Mouse (Mus musculus): ENCODE measurements around the gene Rusc1.
"Not testable (repeated sequence)": the region's sequence is repeated elsewhere in the genome, so short reads cannot be mapped to it uniquely, and the experiment has no call there.

Rusc1 gene

GRCm38 (mm10) chr3:89091811-89092508 lies 1.2 kb downstream of the Rusc1 start:
- DNase-seq: no peak

- DNase-seq: peak; percentile 87
These were observed 2.1 kb downstream of the Rusc1 start for GRCm38 (mm10) chr3:89090694-89091655.

DNA sequence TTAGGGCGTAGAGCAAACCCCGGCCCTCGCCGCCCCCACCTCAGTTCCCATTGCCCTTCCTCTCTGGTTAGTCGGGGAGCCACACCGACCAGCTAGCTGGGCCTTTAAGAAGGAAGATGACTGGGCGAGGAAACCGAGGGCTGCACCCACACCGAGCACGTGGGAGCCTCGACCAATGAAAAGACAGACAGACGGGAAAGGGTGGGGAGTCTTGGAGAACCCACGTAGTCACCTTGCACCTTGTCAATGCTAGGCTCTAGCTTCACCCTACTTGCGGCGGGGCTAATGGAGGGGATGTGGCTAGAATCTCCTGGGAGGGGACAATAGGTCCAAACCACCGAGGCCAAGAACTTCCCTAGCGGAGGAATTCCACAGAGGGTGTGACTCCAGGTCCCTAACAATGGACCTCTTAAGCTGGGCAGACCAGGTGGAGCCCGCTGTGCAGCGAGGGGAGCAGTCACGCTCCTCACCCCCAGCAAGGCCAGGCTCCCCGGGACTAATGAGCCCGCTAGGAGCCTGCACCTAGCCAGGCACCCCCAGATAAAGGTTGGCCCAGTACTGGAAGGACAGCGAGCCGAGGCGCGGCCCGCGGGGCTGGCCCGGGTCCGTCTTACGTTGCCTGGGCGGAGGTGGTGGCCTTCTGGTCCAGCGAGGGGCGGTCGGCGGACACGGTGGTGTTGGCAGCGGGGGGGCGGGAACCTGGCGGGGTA lies 3.1 kb downstream of the Rusc1 start:
- DNase-seq: peak; percentile 90

DNA sequence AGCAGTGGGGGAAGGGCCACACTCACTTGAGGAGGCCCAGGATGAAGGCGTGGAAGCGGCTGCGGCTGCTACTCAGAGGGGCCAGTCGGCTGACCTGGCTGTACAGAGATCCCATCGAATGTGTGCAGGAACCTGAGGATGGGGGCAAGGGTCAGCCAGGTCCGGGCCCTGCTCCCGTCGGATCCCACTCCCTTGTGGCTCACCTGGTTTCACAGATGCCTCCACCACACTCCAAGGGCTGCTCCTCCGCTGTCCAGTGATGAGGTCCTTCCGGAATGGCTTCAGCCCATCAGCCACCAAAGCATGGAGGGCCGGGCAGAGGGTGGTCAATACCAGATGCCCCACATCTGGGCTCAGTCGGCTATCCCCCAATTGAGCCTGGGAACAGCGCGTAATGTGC lies 4.1 kb downstream of the Rusc1 start:
- DNase-seq: no peak

DNA sequence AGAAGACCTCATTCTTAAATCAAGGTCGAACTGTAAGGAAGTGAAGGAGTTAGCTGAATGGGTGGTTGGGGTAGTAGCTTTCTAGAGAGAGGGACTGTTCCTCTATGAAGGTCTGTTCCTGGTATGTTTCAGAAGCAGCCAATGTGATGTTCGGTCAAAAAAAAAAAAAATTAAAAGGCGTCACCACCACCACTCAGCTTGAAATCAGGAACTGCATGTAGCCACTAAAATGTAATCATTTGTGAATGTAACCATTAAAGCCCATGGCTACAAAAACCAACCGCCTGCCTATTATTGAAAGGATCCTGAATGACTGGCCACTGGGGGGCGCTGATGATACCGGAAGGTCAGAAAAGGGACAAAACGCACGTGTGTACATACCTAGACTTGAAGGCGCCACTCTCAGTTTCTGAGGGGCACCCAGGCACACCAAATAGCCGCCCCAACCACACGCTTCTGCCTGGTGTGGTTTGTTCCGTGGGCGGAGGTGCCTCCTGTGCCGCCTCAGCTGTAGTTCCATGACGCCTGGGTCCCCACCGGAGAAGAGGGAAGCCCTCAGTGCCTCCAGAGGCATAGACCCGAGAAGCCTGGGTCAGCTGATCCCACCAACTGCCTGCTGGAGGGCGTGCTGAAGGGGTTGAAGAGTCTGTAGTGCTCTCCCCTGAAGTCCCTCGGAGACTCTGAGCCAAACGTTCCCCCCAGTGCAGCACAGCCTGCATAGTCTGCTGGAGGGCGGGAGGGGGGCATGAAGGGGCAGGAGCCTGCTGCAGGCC lies 5.6 kb downstream of the Rusc1 start:
- peak; percentile 89 for DNase-seq

DNA sequence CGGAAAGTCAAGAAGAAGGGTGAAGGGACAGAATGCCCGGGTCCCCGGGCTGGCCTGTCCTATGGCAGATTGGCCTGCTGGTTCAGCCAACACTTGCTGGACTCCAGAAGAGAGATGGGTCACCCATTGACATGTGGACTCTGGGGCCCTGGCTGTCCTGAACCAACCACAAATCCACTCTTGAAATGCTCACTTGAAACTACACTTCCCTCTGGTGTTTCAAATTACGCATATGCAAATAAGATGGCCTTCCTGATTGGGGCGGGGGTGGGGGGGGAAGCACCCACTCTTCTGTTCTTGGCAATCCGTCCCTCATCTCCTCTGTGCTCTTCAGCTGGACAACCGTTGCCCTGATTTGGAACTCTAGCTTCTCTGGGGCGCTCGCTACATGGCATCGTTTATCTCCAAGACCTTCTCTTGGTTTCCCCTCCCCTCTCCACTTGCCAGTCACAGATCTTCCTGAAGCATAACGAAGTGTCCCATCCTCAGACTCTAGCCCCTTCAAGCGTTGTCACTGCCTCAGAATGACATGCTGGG lies 8.4 kb downstream of the Rusc1 start:
- no peak for DNase-seq

DNA sequence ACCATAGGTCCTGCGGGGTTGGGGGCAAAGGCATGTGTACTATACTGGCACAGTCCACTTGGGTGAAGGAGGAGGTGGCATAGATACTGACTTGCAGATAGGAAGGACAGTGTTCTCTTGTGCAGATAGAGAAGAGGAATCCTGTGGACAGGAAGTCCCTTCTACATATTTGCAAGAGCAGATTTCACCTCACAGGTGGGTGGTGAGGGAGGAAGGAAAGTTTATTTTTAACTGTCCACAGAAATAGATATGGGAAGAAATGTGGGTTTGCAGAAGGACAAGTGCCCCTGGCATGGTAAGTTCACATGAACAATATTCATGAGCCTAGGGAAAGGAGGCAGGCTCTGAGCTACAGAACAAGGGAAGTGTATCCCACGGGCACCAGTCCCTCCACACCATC lies 9.0 kb downstream of the Rusc1 start:
- no peak for DNase-seq

DNA sequence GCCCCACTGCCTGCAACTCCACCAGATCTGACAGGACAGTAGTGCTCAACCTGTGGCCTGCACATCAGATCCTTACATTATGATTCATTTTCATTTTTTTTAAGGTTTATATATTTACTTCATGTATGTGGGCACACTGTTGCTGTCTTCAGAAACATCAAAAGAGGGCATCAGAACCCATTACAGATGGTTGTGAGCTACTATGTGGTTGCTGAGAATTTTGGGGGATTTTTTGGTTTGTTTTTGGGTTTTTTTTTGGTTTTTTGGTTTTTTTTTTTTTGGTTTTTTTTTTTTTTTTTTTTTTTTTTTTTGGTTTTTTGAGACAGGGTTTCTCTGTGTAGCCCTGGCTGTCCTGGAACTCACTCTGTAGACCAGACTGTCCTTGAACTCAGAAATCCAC lies 10.8 kb downstream of the Rusc1 start:
- DNase-seq: not testable (repeated sequence)

- DNase-seq: no peak
These were observed 15.7 kb downstream of the Rusc1 start for GRCm38 (mm10) chr3:89077383-89077782.

GRCm38 (mm10) chr3:89067265-89067664 lies 25.8 kb downstream of the Rusc1 start:
- DNase-seq: no peak

DNA sequence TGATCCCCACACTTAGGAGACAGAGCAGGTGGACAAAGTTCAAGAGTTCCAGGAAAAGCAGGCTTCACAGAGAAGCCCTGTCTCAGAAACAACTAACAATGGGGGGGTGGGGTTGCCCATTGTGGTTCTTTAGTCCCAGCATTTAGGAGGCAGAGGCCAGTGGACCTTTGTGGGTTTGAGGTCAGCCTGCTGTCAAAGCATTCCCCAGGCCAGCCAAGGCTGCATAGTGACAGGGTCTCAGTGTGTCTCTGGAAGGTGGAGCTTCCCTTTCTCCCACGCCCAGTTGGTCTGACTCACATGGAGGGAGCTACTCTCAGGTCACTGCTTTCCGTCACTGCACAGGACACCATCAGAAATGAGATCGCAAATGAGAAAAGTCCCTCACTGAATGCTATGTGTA lies 31.4 kb downstream of the Rusc1 start:
- no peak for DNase-seq

DNA sequence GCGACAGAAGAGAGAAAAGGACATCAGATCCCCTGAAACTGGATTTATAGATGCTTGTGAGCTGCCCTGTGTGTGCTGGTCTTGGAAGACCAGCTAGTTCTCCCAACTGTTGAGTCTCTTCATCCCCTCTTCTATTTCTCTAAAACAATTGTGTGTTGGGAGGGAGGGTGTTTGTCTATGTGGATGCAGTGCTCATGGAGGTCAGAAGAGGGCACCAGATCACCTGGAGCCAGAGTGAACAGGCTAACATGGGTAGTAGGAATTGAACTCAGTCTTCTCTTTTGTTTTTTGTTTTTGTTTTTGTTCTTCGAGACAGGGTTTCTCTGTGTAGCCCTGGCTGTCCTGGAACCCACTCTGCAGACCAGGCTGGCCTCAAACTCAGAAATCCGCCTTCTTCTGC lies 34.3 kb downstream of the Rusc1 start:
- DNase-seq: peak; percentile 21

DNA sequence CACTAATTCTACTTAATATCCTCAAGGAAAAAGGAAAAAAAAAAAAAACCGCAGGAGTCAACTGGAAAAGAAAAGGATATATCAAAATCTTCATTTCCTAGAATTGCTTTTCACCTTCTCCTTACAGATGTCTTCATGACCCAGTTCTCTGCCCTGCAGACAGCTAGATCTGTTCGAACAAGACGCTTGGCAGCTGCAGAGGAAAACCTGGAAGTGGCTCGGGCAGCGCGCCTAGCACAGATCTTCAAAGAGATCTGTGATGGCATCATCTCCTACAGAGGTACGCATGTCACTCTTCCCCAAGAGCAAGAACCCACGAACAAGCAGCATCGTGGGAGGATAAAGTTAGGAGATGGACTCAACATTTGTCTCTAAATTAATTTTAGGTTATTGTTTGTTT lies 34.8 kb downstream of the Rusc1 start:
- DNase-seq: no peak

- DNase-seq: no peak
These were observed 49.8 kb downstream of the Rusc1 start for GRCm38 (mm10) chr3:89043359-89043758.

All from liver (tissue).